Mouse (Mus musculus) heart, embryonic 16.5 days (tissue): ENCODE results near the gene Eid3. TPM values are rescaled to one million over a fixed set of nuclear protein-coding genes. Genes with fewer than 3 reads are reported as not detected.

Source experiments
- ATAC-seq: fragments of 200-750 bp; cut with Nextera tagmentation; replicated peaks from 2 replicates; pipeline ENCODE4 v1.8.0; 2017; ENCODE audit warnings: moderate number of reproducible peaks; ENCODE audit not compliant: insufficient read depth, low FRiP score; ENCODE audit errors: extremely low read depth
- H3K27ac ChIP-seq: fragments of 300-500 bp; sonication (generic); 2 replicates; pipeline ENCODE4 v1.5.1; 2014; ENCODE audit warnings: mild to moderate bottlenecking, low read length, control low read depth, moderate library complexity
- H3K27me3 ChIP-seq: fragments of 300-500 bp; sonication (generic); 2 replicates; pipeline ENCODE4 v1.6.1; 2014; ENCODE audit warnings: low read length, mixed read lengths; ENCODE audit not compliant: control insufficient read depth, insufficient read depth
- H3K36me3 ChIP-seq: fragments of 300-500 bp; sonication (generic); 2 replicates; pipeline ENCODE4 v1.6.1; 2014; ENCODE audit not compliant: control insufficient read depth, insufficient read depth
- H3K4me1 ChIP-seq: fragments of 300-500 bp; sonication (generic); 2 replicates; pipeline ENCODE4 v1.6.1; 2014; ENCODE audit warnings: low read length, mixed read lengths; ENCODE audit not compliant: control insufficient read depth, insufficient read depth
- H3K4me2 ChIP-seq: fragments of 300-500 bp; sonication (generic); 2 replicates; pipeline ENCODE4 v1.6.1; 2014; ENCODE audit warnings: low read depth, mild to moderate bottlenecking, control low read depth, low read length
- H3K4me3 ChIP-seq: fragments of 300-500 bp; sonication (generic); 2 replicates; pipeline ENCODE4 v1.5.1; 2014; ENCODE audit warnings: mild to moderate bottlenecking, control low read depth, low read length
- H3K9ac ChIP-seq: fragments of 300-500 bp; sonication (generic); 2 replicates; pipeline ENCODE4 v1.6.1; 2014; ENCODE audit warnings: low read length, control low read depth
- H3K9me3 ChIP-seq: fragments of 300-500 bp; sonication (generic); replicated peaks from 2 replicates; pipeline ENCODE4 v1.6.1; 2016; ENCODE audit warnings: low read length; ENCODE audit not compliant: control insufficient read depth
- WGBS: fragments of 180-500 bp; shearing (Covaris S2); extraction: QIAGEN DNeasy Blood & Tissue Kit; methylation state at CpG from one replicate; pipeline ENCODE4 v1.1.7; 2014; 5-methylcytosine and 5-hydroxymethylcytosine counted together
- polyA plus RNA-seq: library from polyadenylated mRNA; unstranded; fragments of >200 nt; fragmentation: Nextera tagmentation; extraction: Ambion mirVana; gene quantifications from 2 replicates; pipeline ENCODE4 v1.2.1, GENCODE M21; 2015

Eid3 gene
- polyA plus RNA-seq: 0.21 and 0.22 TPM in 2 replicates

- Histone ChIP-seq H3K36me3 (peaks cover 17% of the 10 kb centered on the region; the same call in 1 of the 2 replicates), H3K4me3 (no peak within 1 kb of the TSS)
- no peak for ATAC-seq
Observed at GRCm38 (mm10) chr10:82866356-82866755, at the start of gene Eid3. Gene Eid3, plus strand, starts transcription at chr10:82866626.

DNA sequence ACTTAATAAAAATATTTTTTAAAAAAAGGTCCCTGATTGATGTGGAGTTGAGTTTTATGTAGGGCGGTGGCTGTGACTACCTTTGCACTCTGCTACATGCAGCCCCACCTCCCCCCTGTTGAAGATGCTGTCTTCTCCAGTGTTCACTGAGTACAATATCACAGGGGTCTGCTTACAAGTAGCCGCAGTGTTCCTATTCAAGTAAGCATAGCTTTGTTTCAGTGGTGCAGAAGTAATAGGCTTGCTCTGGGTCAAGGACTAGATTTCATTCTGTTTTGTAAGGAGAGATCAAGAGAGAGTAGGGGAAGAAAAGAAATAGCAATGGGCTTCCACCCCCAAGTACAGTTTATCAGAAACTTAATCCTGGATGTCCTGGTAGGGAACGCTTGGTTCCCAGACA lies 48.9 kb upstream of the Eid3 start:
- H3K27ac ChIP-seq: no peak overlapping the region
- no peaks in the 10 kb centered on the region for H3K27me3 ChIP-seq
- no peak for ATAC-seq
- no peak overlapping the region for H3K4me3 ChIP-seq
- 85% methylated on average over 3 of the region's 3 CpGs for WGBS
- no peaks in the 10 kb centered on the region for H3K4me1 ChIP-seq
- H3K9ac ChIP-seq: no peak overlapping the region
- H3K36me3 ChIP-seq: no peaks in the 10 kb centered on the region
- H3K9me3 ChIP-seq: no peaks in the 10 kb centered on the region
- H3K4me2 ChIP-seq: no peak overlapping the region

More at GRCm38 (mm10) chr10:82866356-82866755, at the start of gene Eid3:
- WGBS: 69% methylated on average over 9 of the region's 9 CpGs
- Histone ChIP-seq H3K9ac (no peak within 1 kb of the TSS), H3K4me1 (peaks cover 33% of the 10 kb centered on the region), H3K4me2 (no peak within 1 kb of the TSS), H3K27ac (no peak within 1 kb of the TSS), H3K27me3 (no peaks in the 10 kb centered on the region), H3K9me3 (no peaks in the 10 kb centered on the region)

- H3K27me3 ChIP-seq: no peaks in the 10 kb centered on the region
- no peak overlapping the region for H3K9ac ChIP-seq
- no peak for ATAC-seq
- 60% methylated on average over 9 of the region's 9 CpGs for WGBS
- H3K4me1 ChIP-seq: no peaks in the 10 kb centered on the region
- no peaks in the 10 kb centered on the region for H3K36me3 ChIP-seq
- H3K9me3 ChIP-seq: no peaks in the 10 kb centered on the region
- no peak overlapping the region for H3K4me3 ChIP-seq
- no peak overlapping the region for H3K27ac ChIP-seq
- no peak overlapping the region for H3K4me2 ChIP-seq
Observed at GRCm38 (mm10) chr10:82817936-82818335, 48.5 kb upstream of the Eid3 start.

GRCm38 (mm10) chr10:82818661-82819060 lies 47.8 kb upstream of the Eid3 start:
- no peak for ATAC-seq
- no peaks in the 10 kb centered on the region for H3K27me3 ChIP-seq
- 82% methylated on average over 6 of the region's 6 CpGs for WGBS
- H3K36me3 ChIP-seq: no peaks in the 10 kb centered on the region
- no peak overlapping the region for H3K4me3 ChIP-seq
- H3K4me1 ChIP-seq: no peaks in the 10 kb centered on the region
- no peak overlapping the region for H3K4me2 ChIP-seq
- no peak overlapping the region for H3K9ac ChIP-seq
- H3K9me3 ChIP-seq: no peaks in the 10 kb centered on the region
- H3K27ac ChIP-seq: no peak overlapping the region

DNA sequence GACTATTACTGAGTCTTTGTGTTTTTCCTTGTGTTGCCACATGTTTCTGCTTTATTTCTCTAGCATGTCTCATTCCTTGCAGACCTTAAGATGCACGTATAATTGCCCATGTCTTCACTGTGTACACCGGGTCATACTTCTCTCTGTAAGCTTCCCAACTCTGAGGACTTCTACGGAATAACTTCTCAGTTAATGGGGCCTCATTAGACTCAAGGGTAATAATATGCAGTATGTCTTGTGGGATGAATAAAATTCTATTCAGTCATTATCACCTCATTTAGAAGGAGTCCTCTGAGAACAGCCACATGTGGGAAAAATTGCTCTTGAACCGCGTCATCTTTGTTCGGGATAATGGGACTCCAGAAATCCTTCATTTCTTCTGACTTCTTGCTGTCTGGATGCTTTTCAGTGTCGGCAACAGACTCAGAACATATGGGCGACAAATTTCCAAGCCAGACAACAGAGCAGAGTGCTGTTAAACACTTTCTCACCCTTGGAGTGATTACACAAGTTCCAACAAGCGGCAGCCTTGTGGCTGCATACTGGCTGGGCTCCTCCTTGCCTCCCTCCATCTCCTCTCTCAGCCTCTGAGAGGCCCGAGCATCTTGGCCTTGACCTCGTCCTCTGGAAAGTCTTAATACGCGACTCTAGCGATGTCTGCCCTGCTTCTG lies 43.2 kb upstream of the Eid3 start:
- no peak for ATAC-seq
- 68% methylated on average over 14 of the region's 14 CpGs for WGBS
- Histone ChIP-seq H3K4me1 (no peaks in the 10 kb centered on the region), H3K4me3 (no peak overlapping the region), H3K27me3 (no peaks in the 10 kb centered on the region), H3K36me3 (no peaks in the 10 kb centered on the region), H3K4me2 (no peak overlapping the region), H3K9me3 (no peaks in the 10 kb centered on the region), H3K9ac (no peak overlapping the region), H3K27ac (no peak overlapping the region)

GRCm38 (mm10) chr10:82823779-82824177 lies 42.6 kb upstream of the Eid3 start:
- Histone ChIP-seq H3K27ac (no peak overlapping the region), H3K4me2 (no peak overlapping the region), H3K4me3 (no peak overlapping the region), H3K36me3 (no peaks in the 10 kb centered on the region), H3K27me3 (no peaks in the 10 kb centered on the region), H3K4me1 (no peaks in the 10 kb centered on the region), H3K9ac (no peak overlapping the region), H3K9me3 (no peaks in the 10 kb centered on the region)
- 64% methylated on average over 5 of the region's 5 CpGs for WGBS
- no peak for ATAC-seq

DNA sequence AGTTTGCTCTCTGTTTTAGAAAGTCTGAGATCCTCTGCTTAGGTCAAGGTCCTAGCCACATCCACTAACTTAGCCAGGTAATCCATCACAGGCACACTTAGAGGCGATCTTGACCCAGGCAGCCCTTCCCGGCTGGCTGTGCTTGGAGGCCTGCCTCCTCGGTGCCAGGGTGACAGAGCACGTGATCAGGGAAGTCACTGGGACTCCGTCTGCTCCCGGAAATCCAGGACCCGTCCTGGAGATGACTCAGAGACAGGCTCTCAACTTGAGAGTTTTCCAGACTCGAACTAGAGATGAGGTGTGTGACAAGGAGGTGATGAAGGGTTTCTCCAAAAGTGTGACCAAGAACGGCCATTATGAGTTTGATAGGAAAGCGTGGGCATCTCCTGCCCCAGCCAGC lies 41.9 kb upstream of the Eid3 start:
- Histone ChIP-seq H3K4me1 (no peaks in the 10 kb centered on the region), H3K4me2 (peak overlapping the region; percentile 3; the same call in 1 of the 2 replicates), H3K9ac (no peak overlapping the region), H3K27ac (no peak overlapping the region), H3K4me3 (no peak overlapping the region), H3K9me3 (no peaks in the 10 kb centered on the region), H3K27me3 (no peaks in the 10 kb centered on the region), H3K36me3 (no peaks in the 10 kb centered on the region)
- 32% methylated on average over 10 of the region's 10 CpGs for WGBS
- ATAC-seq: no peak

GRCm38 (mm10) chr10:82826516-82826915 lies 39.9 kb upstream of the Eid3 start:
- Histone ChIP-seq H3K4me1 (no peaks in the 10 kb centered on the region), H3K4me3 (no peak overlapping the region), H3K9ac (no peak overlapping the region), H3K36me3 (no peaks in the 10 kb centered on the region), H3K9me3 (no peaks in the 10 kb centered on the region), H3K27me3 (no peaks in the 10 kb centered on the region), H3K27ac (no peak overlapping the region), H3K4me2 (no peak overlapping the region)
- ATAC-seq: no peak
- 56% methylated on average over 6 of the region's 6 CpGs for WGBS

DNA sequence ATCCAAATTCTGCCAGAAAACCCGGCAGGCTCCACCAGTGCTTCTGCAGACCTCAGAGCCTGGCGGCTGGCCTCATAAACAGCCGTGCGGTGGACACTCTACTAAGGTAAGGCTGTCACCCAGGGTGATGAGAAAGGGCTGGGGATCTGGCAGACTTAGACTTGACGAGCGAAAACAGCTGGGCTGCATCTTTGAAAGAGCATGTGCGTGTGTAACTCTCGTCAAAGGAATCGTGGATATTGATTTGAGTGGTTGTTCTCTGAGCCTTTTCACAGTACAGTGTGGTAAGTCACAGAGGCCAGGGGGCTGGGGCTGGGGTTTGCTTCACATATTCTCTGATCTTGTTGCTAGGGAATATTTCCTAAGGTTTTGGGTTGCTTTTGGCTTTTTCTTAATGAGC lies 32.5 kb upstream of the Eid3 start, which contains the start of gene Txnrd1:
TSS of gene Txnrd1 (plus strand) at position 26 of the 400 bp plus-strand sequence.
- no peak within 1 kb of the TSS for H3K4me2 ChIP-seq
- no peaks in the 10 kb centered on the region for H3K27me3 ChIP-seq
- H3K9ac ChIP-seq: no peak within 1 kb of the TSS
- no peak; the same call in 1 of the 2 replicates for ATAC-seq
- 56% methylated on average over 9 of the region's 9 CpGs for WGBS
- H3K36me3 ChIP-seq: no peaks in the 10 kb centered on the region
- H3K4me3 ChIP-seq: no peak within 1 kb of the TSS
- H3K9me3 ChIP-seq: 0 out of 2 replicates have a peak, but pooled peaks cover 2% of the 10 kb centered on the region
- no peak within 1 kb of the TSS for H3K27ac ChIP-seq
- no peaks in the 10 kb centered on the region for H3K4me1 ChIP-seq
